Mouse (Mus musculus) Muller cell, postnatal 12 days (primary cell): ENCODE data around the gene Krt80.

Source experiments
- DNase-seq: peaks from one replicate; pipeline ENCODE4 v3.0.0-alpha.2; 2015; ENCODE audit errors: inconsistent ontology term

Gene Krt80

GRCm38 (mm10) chr15:101316913-101317813 lies 52.8 kb downstream of the Krt80 start:
- no peak for DNase-seq

GRCm38 (mm10) chr15:101316279-101316912 lies 53.6 kb downstream of the Krt80 start:
- no peak for DNase-seq

GRCm38 (mm10) chr15:101315832-101316231 lies 54.1 kb downstream of the Krt80 start:
- DNase-seq: peak; percentile 84

- DNase-seq: no peak
These were observed 54.6 kb downstream of the Krt80 start for GRCm38 (mm10) chr15:101315378-101315777.

GRCm38 (mm10) chr15:101312006-101312405 lies 58.0 kb downstream of the Krt80 start:
- no peak for DNase-seq

GRCm38 (mm10) chr15:101311087-101311770 lies 58.7 kb downstream of the Krt80 start:
- DNase-seq: peak; percentile 50

GRCm38 (mm10) chr15:101309493-101309892 lies 60.5 kb downstream of the Krt80 start:
- no peak for DNase-seq

- DNase-seq: no peak
These were observed 61.3 kb downstream of the Krt80 start for GRCm38 (mm10) chr15:101308440-101309348.

- DNase-seq: no peak
These were observed 63.5 kb downstream of the Krt80 start for GRCm38 (mm10) chr15:101306459-101306858.

- DNase-seq: no peak
These were observed 66.1 kb downstream of the Krt80 start for GRCm38 (mm10) chr15:101303830-101304229.

GRCm38 (mm10) chr15:101302201-101302600 lies 67.8 kb downstream of the Krt80 start:
- no peak for DNase-seq

GRCm38 (mm10) chr15:101300128-101300527 lies 69.8 kb downstream of the Krt80 start:
- no peak for DNase-seq

- DNase-seq: no peak
These were observed 70.4 kb downstream of the Krt80 start for GRCm38 (mm10) chr15:101299480-101299960.

- no peak for DNase-seq
These were observed 71.4 kb downstream of the Krt80 start for GRCm38 (mm10) chr15:101298550-101298949.

GRCm38 (mm10) chr15:101297988-101298387 lies 72.0 kb downstream of the Krt80 start:
- no peak for DNase-seq
